Mouse (Mus musculus): ENCODE measurements around the gene Olfr1310. TPM values are rescaled to one million over a fixed set of nuclear protein-coding genes. Genes with fewer than 3 reads are reported as not detected.
"Not testable (repeated sequence)": the region's sequence is repeated elsewhere in the genome, so short reads cannot be mapped to it uniquely, and the experiment has no call there.

The Olfr1310 gene
- not detected in 2 replicates for polyA plus RNA-seq (2016; fragmentation: Nextera tagmentation; extraction: Ambion mirVana)

DNA sequence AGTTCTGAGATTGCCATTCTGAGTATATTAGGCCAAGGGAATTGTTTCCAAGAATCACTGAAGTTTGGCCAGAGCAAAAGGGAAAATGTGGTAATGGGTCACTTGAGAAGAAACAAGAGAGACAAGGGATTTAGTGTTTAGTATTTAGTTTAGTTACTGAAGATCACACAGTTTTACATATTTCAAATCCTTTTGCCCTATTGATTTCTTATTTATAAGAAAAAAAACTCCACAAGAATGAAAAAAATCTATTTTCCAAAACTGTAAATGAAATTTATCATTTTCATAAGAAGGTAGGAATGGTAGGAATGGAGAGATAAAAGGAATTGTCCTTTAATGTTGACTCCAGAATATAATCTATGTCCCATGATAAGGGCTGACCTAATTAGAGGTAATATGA is at the start of gene Olfr1310:
Olfr1310 (minus strand) TSS at position 101 of the 400 bp plus-strand sequence.
- Histone ChIP-seq H3K36me3 (replicated peaks) (no peaks in the 10 kb centered on the region), H3K9me3 (no peaks in the 10 kb centered on the region), H3K27ac (replicated peaks) (no peak within 1 kb of the TSS), H3K4me1 (no peaks in the 10 kb centered on the region), H3K27me3 (replicated peaks; ENCODE audit: low read depth, poor library complexity, severe bottlenecking) (no peaks in the 10 kb centered on the region), H3K4me3 (no peak within 1 kb of the TSS)
- no peak for DNase-seq (ENCODE audit: low spot score)

DNA sequence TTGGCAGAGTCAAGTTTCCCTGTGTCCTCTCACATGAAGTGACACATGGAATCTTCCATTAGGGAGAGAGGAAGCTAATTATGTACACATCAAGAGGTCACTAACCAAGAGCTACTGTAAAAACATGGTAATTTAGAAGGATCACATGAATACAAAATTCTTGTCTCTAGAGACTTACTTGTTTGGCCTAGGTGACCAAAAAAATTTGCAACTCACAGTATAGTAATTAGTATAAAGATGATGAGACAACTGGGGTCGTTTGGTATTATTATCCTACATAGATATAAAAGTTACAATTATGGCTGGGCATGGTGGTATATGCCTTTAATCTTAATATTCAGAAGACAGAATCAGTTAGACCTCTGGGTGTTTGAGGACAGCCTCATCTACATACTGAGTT is 37.6 kb upstream of the Olfr1310 start, which contains the start of gene Olfr1312:
Olfr1312 (minus strand) TSS at position 101 of the 400 bp plus-strand sequence.
- no peaks in the 10 kb centered on the region for H3K36me3 ChIP-seq (replicated peaks)
- DNase-seq (ENCODE audit: low spot score): no peak

DNA sequence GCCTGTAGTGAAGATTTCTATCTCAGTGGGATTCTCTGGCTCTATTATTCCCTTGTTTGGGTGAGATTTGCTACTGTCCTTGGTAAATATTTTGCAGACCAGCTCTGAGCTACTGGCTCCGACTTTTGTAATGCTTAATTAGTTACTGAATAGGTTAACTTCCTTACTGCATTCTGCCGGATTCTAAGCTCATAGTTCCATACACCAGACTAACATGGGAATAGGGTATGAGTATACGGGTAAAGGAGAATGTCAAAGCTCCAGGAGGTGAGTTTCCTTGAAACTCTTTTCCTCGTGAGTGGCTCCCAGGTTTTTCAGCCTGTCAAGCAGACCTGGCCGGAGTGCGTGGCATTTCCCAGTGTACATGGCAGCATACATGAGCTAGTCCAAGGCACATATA is 14.5 kb upstream of the Olfr1310 start:
- not testable (repeated sequence) for DNase-seq (ENCODE audit: low spot score); H3K27ac ChIP-seq (replicated peaks); H3K4me1 ChIP-seq; H3K36me3 ChIP-seq (replicated peaks); H3K4me3 ChIP-seq; H3K27me3 ChIP-seq (replicated peaks; ENCODE audit: low read depth, poor library complexity, severe bottlenecking); H3K9me3 ChIP-seq
- WGBS: 54% methylated on average over 6 of the region's 6 CpGs

More for the DNA sequence above, 37.6 kb upstream of the Olfr1310 start, which contains the start of gene Olfr1312:
- no peaks in the 10 kb centered on the region for H3K27me3 ChIP-seq (replicated peaks; ENCODE audit: low read depth, poor library complexity, severe bottlenecking)
- no peak within 1 kb of the TSS for H3K4me3 ChIP-seq
- H3K27ac ChIP-seq (replicated peaks): no peak within 1 kb of the TSS
- 43% methylated on average over 1 of the region's 1 CpGs for WGBS
- no peaks in the 10 kb centered on the region; the same call in 1 of the 2 replicates for H3K9me3 ChIP-seq
- no peaks in the 10 kb centered on the region for H3K4me1 ChIP-seq

DNA sequence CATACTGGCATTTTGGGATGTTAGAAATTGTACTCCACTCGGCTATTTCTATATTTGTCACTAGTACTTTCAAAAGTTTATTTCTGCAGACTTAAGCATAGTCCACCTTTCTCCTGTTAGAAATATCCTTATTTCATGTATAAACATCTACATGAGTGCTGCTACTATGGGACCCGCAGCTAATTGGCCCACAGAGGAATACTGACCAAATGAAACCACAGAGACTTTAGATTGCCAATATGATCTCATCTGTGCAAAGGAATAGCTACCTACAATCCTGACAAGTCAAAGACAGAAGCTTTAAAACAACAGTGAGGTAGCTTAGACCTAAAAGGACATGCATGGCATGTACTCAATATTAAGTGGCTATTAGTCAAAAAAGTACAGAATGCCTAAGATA is 11.8 kb upstream of the Olfr1310 start, which contains the start of gene Olfr1311:
Olfr1311 (minus strand) TSS at position 101 of the 400 bp plus-strand sequence.
- Histone ChIP-seq H3K4me3 (no peak within 1 kb of the TSS), H3K9me3 (no peaks in the 10 kb centered on the region), H3K27ac (replicated peaks) (no peak within 1 kb of the TSS), H3K4me1 (no peaks in the 10 kb centered on the region), H3K27me3 (replicated peaks; ENCODE audit: low read depth, poor library complexity, severe bottlenecking) (no peaks in the 10 kb centered on the region), H3K36me3 (replicated peaks) (no peaks in the 10 kb centered on the region)
- WGBS: 93% methylated on average over 2 of the region's 2 CpGs
- no peak for DNase-seq (ENCODE audit: low spot score)

DNA sequence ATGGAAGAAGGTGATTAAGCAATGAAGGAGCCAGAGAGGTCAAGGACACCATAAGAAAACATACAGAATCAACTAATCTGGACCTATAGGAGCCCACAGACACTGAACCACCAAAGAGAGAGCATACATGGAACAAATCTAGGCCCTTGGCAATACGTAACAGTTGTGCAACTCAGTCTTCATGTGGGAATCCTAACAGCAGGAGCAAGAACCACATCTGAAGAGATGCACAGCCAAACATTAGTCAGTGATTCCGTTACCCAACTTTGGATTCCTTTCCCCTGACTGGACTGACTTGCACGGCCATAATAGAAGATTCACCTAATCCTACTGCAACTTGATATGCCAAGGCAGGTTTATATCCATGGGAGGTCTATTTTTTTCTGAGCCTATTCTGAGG is 2.4 kb upstream of the Olfr1310 start:
- Histone ChIP-seq H3K27ac (replicated peaks) (no peak overlapping the region), H3K9me3 (no peaks in the 10 kb centered on the region), H3K4me3 (no peak overlapping the region), H3K36me3 (replicated peaks) (no peaks in the 10 kb centered on the region), H3K4me1 (no peaks in the 10 kb centered on the region), H3K27me3 (replicated peaks; ENCODE audit: low read depth, poor library complexity, severe bottlenecking) (no peaks in the 10 kb centered on the region)
- no peak for DNase-seq (ENCODE audit: low spot score)
- 85% methylated on average over 3 of the region's 3 CpGs for WGBS

DNA sequence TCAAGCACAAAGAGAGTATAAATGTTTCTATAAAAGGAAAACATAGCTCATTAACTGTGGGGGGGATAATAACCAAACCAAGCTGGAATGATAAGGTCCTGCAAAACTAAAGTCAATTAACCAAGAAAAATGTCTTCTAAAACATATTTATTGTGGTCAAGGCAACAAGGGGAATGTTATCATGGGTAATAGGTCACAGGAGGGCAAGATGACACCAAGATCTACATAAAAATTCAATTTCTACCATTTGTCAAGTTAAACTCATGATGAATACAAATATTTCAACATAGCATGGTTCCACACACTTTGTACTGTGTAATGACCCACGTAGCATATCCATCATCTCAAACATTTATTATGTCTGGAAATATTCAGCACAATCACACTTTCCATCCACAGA is 22.3 kb downstream of the Olfr1310 start, which contains the start of gene Olfr1309:
Olfr1309 (minus strand) TSS at position 101 of the 400 bp plus-strand sequence.
- Histone ChIP-seq H3K4me3 (no peak within 1 kb of the TSS), H3K27me3 (replicated peaks; ENCODE audit: low read depth, poor library complexity, severe bottlenecking) (no peaks in the 10 kb centered on the region), H3K9me3 (no peaks in the 10 kb centered on the region), H3K4me1 (no peaks in the 10 kb centered on the region), H3K36me3 (replicated peaks) (no peaks in the 10 kb centered on the region), H3K27ac (replicated peaks) (no peak within 1 kb of the TSS)
- 75% methylated on average over 1 of the region's 1 CpGs for WGBS
- no peak for DNase-seq (ENCODE audit: low spot score)

DNA sequence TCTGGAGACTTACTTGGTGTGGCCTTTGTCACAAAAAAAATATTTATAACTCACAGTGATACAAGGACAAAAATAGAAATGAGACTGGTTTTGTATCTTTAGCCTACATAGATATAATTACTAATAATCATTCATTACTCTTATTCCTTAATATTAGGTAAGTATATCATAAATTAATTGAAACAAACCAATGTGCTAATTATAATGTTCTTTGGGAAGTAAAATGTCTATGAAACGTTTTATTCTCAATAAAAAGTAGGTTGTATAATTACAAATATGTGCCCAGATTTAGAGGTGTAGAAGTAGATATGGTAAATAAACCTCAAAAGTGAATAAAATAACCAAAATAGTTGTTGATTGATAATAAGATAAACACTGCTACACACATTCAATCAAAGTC is 47.7 kb downstream of the Olfr1310 start, which contains the start of gene Olfr1308:
Olfr1308 (minus strand) TSS at position 101 of the 400 bp plus-strand sequence.
- no peaks in the 10 kb centered on the region for H3K4me1 ChIP-seq
- H3K9me3 ChIP-seq: no peaks in the 10 kb centered on the region
- no peak within 1 kb of the TSS for H3K27ac ChIP-seq (replicated peaks)
- WGBS: 52% methylated on average over 1 of the region's 1 CpGs
- no peak for DNase-seq (ENCODE audit: low spot score)
- no peak within 1 kb of the TSS for H3K4me3 ChIP-seq
- no peaks in the 10 kb centered on the region for H3K36me3 ChIP-seq (replicated peaks)
- no peaks in the 10 kb centered on the region for H3K27me3 ChIP-seq (replicated peaks; ENCODE audit: low read depth, poor library complexity, severe bottlenecking)

Other genes starting within 250 kb of the Olfr1310 start
- not detected in 2 replicates for gene Olfr1302, start 235.3 kb downstream of the Olfr1310 start, polyA plus RNA-seq (2016; fragmentation: Nextera tagmentation; extraction: Ambion mirVana)
- gene Olfr1303, start 192.4 kb downstream of the Olfr1310 start, polyA plus RNA-seq (2016; fragmentation: Nextera tagmentation; extraction: Ambion mirVana): not detected in 2 replicates
- not detected in 2 replicates for gene Olfr1305, start 135.6 kb downstream of the Olfr1310 start, polyA plus RNA-seq (2016; fragmentation: Nextera tagmentation; extraction: Ambion mirVana)
- not detected in 2 replicates for gene Olfr1306, start 96.4 kb downstream of the Olfr1310 start, polyA plus RNA-seq (2016; fragmentation: Nextera tagmentation; extraction: Ambion mirVana)
- 0.01 TPM in 1 of 2 replicates, not detected in the other for gene Olfr1307, start 63.3 kb downstream of the Olfr1310 start, polyA plus RNA-seq (2016; fragmentation: Nextera tagmentation; extraction: Ambion mirVana)
- not detected in 2 replicates for gene Olfr1308, start 47.8 kb downstream of the Olfr1310 start, polyA plus RNA-seq (2016; fragmentation: Nextera tagmentation; extraction: Ambion mirVana)
- gene Olfr1309, start 22.4 kb downstream of the Olfr1310 start, polyA plus RNA-seq (2016; fragmentation: Nextera tagmentation; extraction: Ambion mirVana): not detected in 2 replicates
- gene Olfr1311, start 11.7 kb upstream of the Olfr1310 start, polyA plus RNA-seq (2016; fragmentation: Nextera tagmentation; extraction: Ambion mirVana): not detected in 2 replicates
- not detected in 2 replicates for gene Olfr1312, start 37.5 kb upstream of the Olfr1310 start, polyA plus RNA-seq (2016; fragmentation: Nextera tagmentation; extraction: Ambion mirVana)
- not detected in 2 replicates for gene Olfr1313, start 65.1 kb upstream of the Olfr1310 start, polyA plus RNA-seq (2016; fragmentation: Nextera tagmentation; extraction: Ambion mirVana)
- not detected in 2 replicates for gene Olfr1314, start 84.1 kb upstream of the Olfr1310 start, polyA plus RNA-seq (2016; fragmentation: Nextera tagmentation; extraction: Ambion mirVana)
- not detected in 2 replicates for gene Olfr1315-ps1, start 102.7 kb upstream of the Olfr1310 start, polyA plus RNA-seq (2016; fragmentation: Nextera tagmentation; extraction: Ambion mirVana)
- not detected in 2 replicates for gene Olfr1316, start 122.3 kb upstream of the Olfr1310 start, polyA plus RNA-seq (2016; fragmentation: Nextera tagmentation; extraction: Ambion mirVana)
- gene Olfr1317, start 127.6 kb upstream of the Olfr1310 start, polyA plus RNA-seq (2016; fragmentation: Nextera tagmentation; extraction: Ambion mirVana): not detected in 2 replicates
- not detected in 2 replicates for gene Olfr1318, start 141.5 kb upstream of the Olfr1310 start, polyA plus RNA-seq (2016; fragmentation: Nextera tagmentation; extraction: Ambion mirVana)
- 13.1 and 14.0 TPM in 2 replicates for gene Lpcat4, start 226.8 kb upstream of the Olfr1310 start, polyA plus RNA-seq (2016; fragmentation: Nextera tagmentation; extraction: Ambion mirVana)
- 0.10 TPM in 1 of 2 replicates, not detected in the other for gene Nutm1, start 246.6 kb upstream of the Olfr1310 start, polyA plus RNA-seq (2016; fragmentation: Nextera tagmentation; extraction: Ambion mirVana)
- 220 and 238 TPM in 2 replicates for gene Nop10, start 249.2 kb upstream of the Olfr1310 start, polyA plus RNA-seq (2016; fragmentation: Nextera tagmentation; extraction: Ambion mirVana)